Mouse (Mus musculus) lung, adult 2 months (tissue): ENCODE results near the gene Myt1l.

Experiments used
- CTCF ChIP-seq: fragments of 200-500 bp; IDR thresholded peaks from 2 replicates; pipeline ENCODE4 v1.5.1; 2011; ENCODE audit warnings: mild to moderate bottlenecking, low read length, control low read depth; ENCODE audit not compliant: insufficient read depth
- POLR2A ChIP-seq: fragments of 200-500 bp; IDR thresholded peaks from 2 replicates; pipeline ENCODE4 v1.6.1; 2011; ENCODE audit warnings: low read depth, mild to moderate bottlenecking, control low read depth, low read length, borderline replicate concordance; ENCODE audit errors: extremely low read depth

DNA sequence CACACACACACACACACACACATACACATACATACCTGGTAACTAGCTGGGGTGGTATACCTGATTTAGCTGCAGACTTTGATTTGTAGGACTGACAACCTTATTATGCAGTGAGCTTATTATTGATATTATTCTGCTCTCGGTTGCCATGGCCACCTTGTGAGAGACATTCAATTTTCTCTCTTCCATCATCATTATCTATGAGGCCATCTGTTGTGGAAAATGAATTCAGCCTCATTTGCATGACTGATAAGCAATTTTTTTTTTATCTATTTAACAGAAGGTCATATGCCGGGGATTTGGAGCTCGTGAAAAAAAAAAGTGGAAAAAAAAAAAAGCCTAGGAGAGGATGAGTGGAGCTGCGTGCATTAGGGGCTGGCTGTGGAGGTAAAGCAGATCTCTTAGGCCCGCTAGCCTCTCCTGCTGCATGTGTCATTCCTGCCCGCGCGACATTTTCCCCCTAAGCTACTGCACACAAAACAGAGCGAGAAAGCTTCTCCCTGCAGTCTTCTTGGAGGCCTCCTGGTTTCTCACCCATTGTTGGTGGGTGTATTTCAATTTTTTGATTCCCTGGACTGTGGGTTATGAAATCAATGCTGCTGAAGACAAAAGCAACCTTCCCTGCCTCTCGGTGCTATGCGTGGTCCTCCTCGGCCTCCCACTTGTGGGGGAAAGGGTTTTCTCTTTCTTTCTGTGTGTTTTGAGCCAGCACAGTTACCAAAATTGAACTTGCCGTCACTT is at the start of gene Myt1l:
- no peak for TF ChIP-seq POLR2A
- TF ChIP-seq CTCF, result no peak
